Mouse (Mus musculus) erythroblast, embryonic 14.5 days (primary cell): ENCODE data around the gene Ssb.

Experiments used
- GATA1 ChIP-seq: IDR thresholded peaks from 2 replicates; pipeline ENCODE4 v1.6.1; 2012; ENCODE audit warnings: low read length, inconsistent platforms, mixed read lengths
- TAL1 ChIP-seq: IDR thresholded peaks from 3 replicates; pipeline ENCODE4 v1.6.1; 2012; ENCODE audit warnings: low read length, inconsistent platforms, mixed read lengths

GRCm38 (mm10) chr2:69888957-69889356 lies 27.6 kb downstream of the Ssb start:
- no peak for TF ChIP-seq TAL1
- TF ChIP-seq GATA1, result no peak
